Mouse (Mus musculus) ovary, adult 10 weeks (tissue): ENCODE measurements around the gene Gdf5. TPM values are rescaled to one million over a fixed set of nuclear protein-coding genes. Genes with fewer than 3 reads are reported as not detected.

ENCODE experiments used
- polyA plus RNA-seq: library from polyadenylated mRNA; stranded (reverse); fragments of 350-450 nt; fragmentation: Illumina TruSeq; extraction: RNeasy Lipid Tissue Mini Kit (QIAGEN cat#74804); gene quantifications from one replicate; pipeline ENCODE4 v1.2.3, GENCODE M21; 2014

Gdf5 gene
- not detected for polyA plus RNA-seq

DNA sequence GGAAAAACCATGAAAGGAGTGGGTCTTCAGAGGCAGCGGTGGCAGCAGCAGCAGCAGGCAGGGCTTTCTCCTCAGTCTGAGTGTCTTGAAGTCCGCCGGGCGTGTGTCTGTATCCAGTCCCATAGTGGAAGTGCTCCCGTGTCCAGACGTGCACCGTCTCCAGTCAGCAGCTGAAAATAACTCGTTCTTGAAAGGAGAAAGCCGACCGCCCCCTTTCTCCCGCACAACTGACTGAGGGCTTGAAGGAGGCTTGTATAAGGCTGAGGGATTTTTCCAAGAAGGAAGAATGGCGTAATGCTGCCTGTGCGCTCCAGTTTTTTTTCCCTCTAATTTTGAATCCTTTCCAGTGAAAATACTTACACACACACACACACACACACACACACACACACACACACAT is at the start of gene Gdf5:
TSS of gene Gdf5 (minus strand) at position 244 of the 400 bp plus-strand sequence.

DNA sequence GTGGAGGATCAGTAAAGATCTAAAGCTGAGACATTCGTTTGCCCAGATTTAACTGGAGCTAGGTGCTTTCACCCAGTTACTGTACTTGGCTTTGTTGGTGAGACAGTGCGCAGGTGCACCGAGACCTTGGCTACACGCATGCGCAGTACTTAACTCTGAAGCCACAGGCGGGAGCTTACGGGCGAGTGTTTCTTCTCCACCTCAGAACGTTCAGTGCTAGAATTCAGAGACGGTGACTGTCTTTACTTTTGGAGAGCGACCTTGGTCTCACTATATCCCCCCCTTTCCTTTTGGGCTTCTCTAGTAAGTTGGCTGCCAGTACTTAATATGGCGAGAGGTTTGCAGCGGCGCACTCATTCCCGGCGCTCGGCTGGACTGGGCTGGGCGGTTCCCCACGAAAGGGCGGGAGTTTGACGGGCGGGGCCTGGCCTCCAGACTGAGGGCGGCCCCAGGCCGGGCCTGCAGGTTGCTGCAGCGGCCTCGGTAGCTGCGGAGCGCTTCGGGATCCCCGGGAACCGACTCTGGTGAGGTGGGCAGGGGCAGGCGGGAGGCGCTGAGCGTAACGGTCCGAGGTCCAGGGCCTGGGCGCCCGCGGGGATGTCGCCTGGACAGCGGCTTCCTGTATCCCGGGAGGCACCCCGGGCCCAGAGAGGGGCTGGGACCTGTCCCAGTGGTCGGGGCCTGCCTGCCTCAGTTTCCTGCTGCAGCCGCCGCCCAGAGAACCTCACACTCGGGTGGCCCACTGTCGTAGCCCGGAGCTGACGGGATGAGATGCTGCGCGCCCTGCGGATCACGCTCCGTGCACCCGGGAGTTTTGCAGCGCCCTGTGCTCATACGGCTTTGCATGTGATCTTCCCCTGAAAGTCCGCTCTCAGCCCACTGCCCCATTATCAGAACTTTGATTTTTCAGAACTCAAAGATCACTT is 11.2 kb upstream of the Gdf5 start, which contains the start of gene Cep250:
TSS of gene Cep250 (plus strand) at position 325 of the 926 bp plus-strand sequence.

DNA sequence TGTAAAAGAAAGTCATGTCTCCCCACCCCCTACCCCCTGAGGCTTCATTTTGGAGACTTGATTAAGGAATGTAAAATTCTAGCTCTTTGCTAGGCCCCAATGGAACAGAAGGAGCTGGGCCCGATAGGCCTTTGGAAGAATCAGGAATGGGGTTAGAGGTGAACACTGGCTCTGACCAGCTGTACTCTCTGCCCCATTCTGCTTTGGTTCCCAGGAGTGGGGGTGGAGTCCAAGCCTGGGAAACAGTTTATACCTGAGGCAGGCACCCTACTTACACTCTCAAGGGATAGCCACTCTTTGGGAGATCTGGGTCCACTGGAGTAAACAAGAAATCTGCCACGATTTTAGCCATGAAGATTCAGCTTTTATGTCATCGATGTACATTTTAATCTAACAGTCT is 4.5 kb downstream of the Gdf5 start, which contains the start of gene Gm15557:
TSS of gene Gm15557 (plus strand) at position 48 of the 400 bp plus-strand sequence.

GRCm38 (mm10) chr2:155929531-155930442 is 15.4 kb downstream of the Gdf5 start, which contains the start of gene Uqcc1:
Uqcc1 (minus strand) TSS chr2:155930310.

Other genes starting within 250 kb of the Gdf5 start
- 8.2 TPM for gene Edem2, start 215.9 kb downstream of the Gdf5 start, polyA plus RNA-seq
- not detected for gene Gm17581, start 209.5 kb downstream of the Gdf5 start, polyA plus RNA-seq
- 5.0 TPM for gene Procr, start 194.2 kb downstream of the Gdf5 start, polyA plus RNA-seq
- gene Mmp24, start 170.0 kb downstream of the Gdf5 start, polyA plus RNA-seq, result not detected
- 19.0 TPM for gene BC029722, start 125.9 kb downstream of the Gdf5 start, polyA plus RNA-seq
- gene Eif6, start 118.4 kb downstream of the Gdf5 start, polyA plus RNA-seq, result 9.6 TPM
- not detected for gene Fam83c, start 110.5 kb downstream of the Gdf5 start, polyA plus RNA-seq
- gene Uqcc1, start 15.1 kb downstream of the Gdf5 start, polyA plus RNA-seq, result 36.9 TPM
- not detected for gene Gm15557, start 4.6 kb downstream of the Gdf5 start, polyA plus RNA-seq
- 2.1 TPM for gene Cep250, start 11.1 kb upstream of the Gdf5 start, polyA plus RNA-seq
- gene 6430550D23Rik, start 62.6 kb upstream of the Gdf5 start, polyA plus RNA-seq, result 0.48 TPM
- gene Ergic3, start 62.7 kb upstream of the Gdf5 start, polyA plus RNA-seq, result 18.9 TPM
- gene Fer1l4, start 107.6 kb upstream of the Gdf5 start, polyA plus RNA-seq, result not detected
- gene Spag4, start 119.8 kb upstream of the Gdf5 start, polyA plus RNA-seq, result 0.14 TPM
- 40.4 TPM for gene Cpne1, start 166.6 kb upstream of the Gdf5 start, polyA plus RNA-seq
- 40.5 TPM for gene Rbm12, start 166.6 kb upstream of the Gdf5 start, polyA plus RNA-seq
- 27.3 TPM for gene Gm28036, start 181.7 kb upstream of the Gdf5 start, polyA plus RNA-seq
- 2.8 TPM for gene Romo1, start 198.7 kb upstream of the Gdf5 start, polyA plus RNA-seq
- 56.0 TPM for gene Nfs1, start 198.8 kb upstream of the Gdf5 start, polyA plus RNA-seq
- 664 TPM for gene Rbm39, start 234.9 kb upstream of the Gdf5 start, polyA plus RNA-seq